Mouse (Mus musculus) olfactory bulb, adult 2 months (tissue): ENCODE measurements around the gene Fam213b. TPM values are rescaled to one million over a fixed set of nuclear protein-coding genes. Genes with fewer than 3 reads are reported as not detected.

Experiments
- H3K27ac ChIP-seq: fragments of 200-500 bp; 2 replicates; pipeline ENCODE4 v1.5.1; 2012; ENCODE audit warnings: low read depth, low read length; ENCODE audit not compliant: insufficient read depth
- H3K4me1 ChIP-seq: fragments of 200-500 bp; 2 replicates; pipeline ENCODE4 v1.6.1; 2012; ENCODE audit warnings: low read length; ENCODE audit not compliant: control insufficient read depth, insufficient read depth
- H3K4me3 ChIP-seq: fragments of 200-500 bp; 2 replicates; pipeline ENCODE4 v1.5.1; 2012; ENCODE audit warnings: mild to moderate bottlenecking, low read depth, low read length, moderate library complexity; ENCODE audit not compliant: insufficient read depth
- CTCF ChIP-seq: fragments of 200-500 bp; IDR thresholded peaks from 2 replicates; pipeline ENCODE4 v1.5.1; 2012; ENCODE audit warnings: low read depth, mild to moderate bottlenecking, low read length, moderate library complexity; ENCODE audit not compliant: insufficient read depth
- POLR2A ChIP-seq: fragments of 200-500 bp; IDR thresholded peaks from 2 replicates; pipeline ENCODE4 v1.6.1; 2012; ENCODE audit warnings: mild to moderate bottlenecking, low read depth, low read length, moderate library complexity; ENCODE audit not compliant: insufficient read depth
- WGBS: fragments of 180-500 bp; shearing (Covaris S2); methylation state at CpG from one replicate; pipeline ENCODE4 v1.1.7; 2018; 5-methylcytosine and 5-hydroxymethylcytosine counted together
- polyA plus RNA-seq: library from polyadenylated mRNA; stranded (reverse); fragments of >200 nt; gene quantifications from 2 replicates; pipeline ENCODE4 v1.2.4, GENCODE M21; 2012; ENCODE audit warnings: low replicate concordance; ENCODE audit not compliant: missing spikeins, insufficient read depth, insufficient read length

Gene Fam213b
- polyA plus RNA-seq, 1 experiment, result not detected

- Histone ChIP-seq H3K4me1 (peaks cover 8% of the 10 kb centered on the region), H3K4me3 (no peak overlapping the region), H3K27ac (no peak overlapping the region)
- WGBS, result 91% methylated on average over 4 of the region's 4 CpGs
- TF ChIP-seq POLR2A, result no peak
- no peak for TF ChIP-seq CTCF
Observed at GRCm38 (mm10) chr4:154870721-154871120, 28.2 kb downstream of the Fam213b start.

GRCm38 (mm10) chr4:154869440-154869839 lies 29.5 kb downstream of the Fam213b start, which contains the start of gene Mmel1:
Gene Mmel1 (plus strand): TSS chr4:154869585.
- no peak within 1 kb of the TSS for H3K27ac ChIP-seq
- peaks cover 16% of the 10 kb centered on the region for H3K4me1 ChIP-seq
- 85% methylated on average over 7 of the region's 7 CpGs for WGBS
- H3K4me3 ChIP-seq, result no peak within 1 kb of the TSS
- TF ChIP-seq POLR2A (no peak), CTCF (no peak)

- Histone ChIP-seq H3K27ac (no peak overlapping the region), H3K4me1 (peaks cover 20% of the 10 kb centered on the region), H3K4me3 (no peak overlapping the region)
- TF ChIP-seq POLR2A (no peak), CTCF (no peak)
- 85% methylated on average over 6 of the region's 6 CpGs for WGBS
Observed at GRCm38 (mm10) chr4:154867257-154867656, 31.7 kb downstream of the Fam213b start.

- no peak for TF ChIP-seq CTCF
- TF ChIP-seq POLR2A, result no peak
- Histone ChIP-seq H3K4me3 (no peak overlapping the region), H3K27ac (no peak overlapping the region), H3K4me1 (peaks cover 17% of the 10 kb centered on the region)
- WGBS, result 90% methylated on average over 5 of the region's 5 CpGs
Observed at GRCm38 (mm10) chr4:154866391-154866790, 32.5 kb downstream of the Fam213b start.

- peak overlapping the region; percentile 23; the same call in 1 of the 2 replicates for H3K27ac ChIP-seq
- WGBS, result 82% methylated on average over 18 of the region's 18 CpGs
- H3K4me3 ChIP-seq, result no peak overlapping the region
- peaks cover 17% of the 10 kb centered on the region for H3K4me1 ChIP-seq
- TF ChIP-seq POLR2A (no peak), CTCF (no peak)
Observed at GRCm38 (mm10) chr4:154864961-154865760, 33.8 kb downstream of the Fam213b start.

- peaks cover 17% of the 10 kb centered on the region for H3K4me1 ChIP-seq
- peak overlapping the region; percentile 46 for H3K27ac ChIP-seq
- TF ChIP-seq POLR2A, result peak; percentile 78
- peak; percentile 68; the same call in 1 of the 2 replicates for TF ChIP-seq CTCF
- H3K4me3 ChIP-seq, result peak overlapping the region; percentile 52
- under 1% methylated on average over 18 of the region's 18 CpGs for WGBS
Observed at GRCm38 (mm10) chr4:154864271-154864771, 34.6 kb downstream of the Fam213b start.

- peaks cover 15% of the 10 kb centered on the region for H3K4me1 ChIP-seq
- no peak for TF ChIP-seq POLR2A
- TF ChIP-seq CTCF, result no peak
- 83% methylated on average over 3 of the region's 3 CpGs for WGBS
- H3K27ac ChIP-seq, result no peak overlapping the region
- no peak overlapping the region for H3K4me3 ChIP-seq
Observed at GRCm38 (mm10) chr4:154863436-154863935, 35.4 kb downstream of the Fam213b start.

- TF ChIP-seq CTCF (no peak), POLR2A (no peak)
- Histone ChIP-seq H3K4me3 (no peak overlapping the region), H3K4me1 (peaks cover 13% of the 10 kb centered on the region), H3K27ac (no peak overlapping the region)
- 83% methylated on average over 5 of the region's 5 CpGs for WGBS
Observed at GRCm38 (mm10) chr4:154861967-154862366, 37.0 kb downstream of the Fam213b start.

GRCm38 (mm10) chr4:154858601-154859000 lies 40.3 kb downstream of the Fam213b start:
- H3K4me1 ChIP-seq, result peaks cover 11% of the 10 kb centered on the region
- TF ChIP-seq POLR2A (no peak), CTCF (no peak)
- H3K27ac ChIP-seq, result no peak overlapping the region
- no peak overlapping the region for H3K4me3 ChIP-seq
- 88% methylated on average over 3 of the region's 3 CpGs for WGBS
